Mouse (Mus musculus): ENCODE measurements around the gene Tmem136. TPM values are rescaled to one million over a fixed set of nuclear protein-coding genes. Genes with fewer than 3 reads are reported as not detected.

Tmem136 gene
- polyA plus RNA-seq (2015; fragmentation: Nextera tagmentation; extraction: Ambion mirVana): 9.3 and 10.6 TPM in 2 replicates

DNA sequence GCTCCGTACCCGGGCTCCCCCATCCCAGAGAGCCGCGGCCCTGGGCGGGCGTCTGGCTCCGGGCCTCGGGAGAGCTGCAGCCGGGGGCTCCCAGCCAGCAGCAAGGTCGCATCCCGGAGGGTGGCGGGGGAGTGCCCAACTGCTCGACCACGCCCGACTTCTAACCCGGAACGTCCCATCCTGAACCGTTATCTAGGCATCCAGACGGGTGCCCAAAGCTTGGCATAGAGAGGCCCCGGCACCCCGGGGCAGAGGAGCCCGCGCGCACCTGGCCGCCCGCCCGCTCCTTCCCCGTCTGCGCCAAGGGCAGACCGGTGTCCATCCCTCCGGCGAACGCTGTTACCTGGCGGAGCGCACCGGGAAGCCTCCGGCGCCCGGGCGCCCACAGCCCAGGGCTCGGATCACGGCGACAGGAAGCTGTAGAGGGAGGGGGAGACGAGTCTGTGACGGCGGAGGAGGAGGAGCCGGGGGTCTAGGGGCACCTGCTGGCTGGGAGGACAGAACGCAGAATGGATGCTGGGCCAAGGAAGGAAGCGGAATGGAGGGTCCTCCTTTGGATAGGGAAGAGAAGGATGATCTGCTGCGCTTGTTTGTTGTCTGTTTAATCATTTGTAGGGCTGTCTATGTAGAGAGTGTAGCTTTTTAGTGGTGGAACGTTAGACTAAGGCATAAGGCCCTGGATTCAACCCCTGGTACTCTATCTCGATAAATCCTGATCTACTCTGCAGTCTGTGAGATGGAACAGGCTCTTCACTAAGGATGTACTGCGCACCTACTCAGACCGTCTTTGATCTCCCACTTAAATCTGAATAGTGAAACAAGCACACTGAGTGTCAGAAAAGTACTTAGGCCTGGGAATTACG, at the start of gene Tmem136:
TSS of gene Tmem136 (minus strand) at position 437 of the 863 bp plus-strand sequence.
- H3K9ac ChIP-seq (ENCODE audit: low read depth, low read length): peak within 1 kb of the TSS; percentile 73
- 4% methylated on average over 55 of the region's 55 CpGs for WGBS
- no peaks in the 10 kb centered on the region for H3K36me3 ChIP-seq (ENCODE audit: insufficient read depth, low read length)
- H3K27me3 ChIP-seq (ENCODE audit: insufficient read depth, low read length): no peaks in the 10 kb centered on the region
- H3K4me1 ChIP-seq (replicated peaks; ENCODE audit: insufficient read depth, low read length): peaks cover 3% of the 10 kb centered on the region; the same call in 1 of the 2 replicates
- H3K9me3 ChIP-seq (replicated peaks; ENCODE audit: low read length): no peaks in the 10 kb centered on the region
- DNase-seq (ENCODE audit: low spot score) (peak; percentile 83), ATAC-seq (replicated peaks; ENCODE audit: low FRiP score, low read depth) (peak; percentile 66; the same call in 1 of the 2 replicates)
- no peak; the same call in 1 of the 2 replicates for TF ChIP-seq CTCF (IDR thresholded peaks at IDR 0.05; ENCODE audit: low read depth)
- H3K27ac ChIP-seq: peak within 1 kb of the TSS; percentile 71
- peak within 1 kb of the TSS; percentile 85 for H3K4me2 ChIP-seq (ENCODE audit: low read length)
- H3K4me3 ChIP-seq (replicated peaks; ENCODE audit: low read depth, low read length): peak within 1 kb of the TSS; percentile 66

DNA sequence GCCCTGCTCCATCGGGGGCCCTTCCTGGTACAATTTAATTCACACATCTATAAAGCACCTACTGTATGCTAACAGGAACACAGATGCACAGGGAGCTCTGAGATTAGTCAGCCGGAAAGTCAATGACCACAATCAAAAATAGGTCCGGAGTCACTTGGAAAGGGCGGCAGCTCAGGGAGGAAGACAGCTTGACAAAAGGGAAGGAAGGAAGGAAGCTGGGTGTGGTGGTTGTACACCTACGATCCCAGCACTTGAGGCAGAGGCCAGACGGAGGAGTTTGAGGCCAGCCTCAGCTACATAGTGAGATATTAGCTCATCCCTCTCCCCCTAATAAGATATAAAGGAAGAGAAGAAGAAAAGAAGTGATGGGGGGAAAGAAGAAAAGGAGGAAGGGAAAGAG, 39.6 kb upstream of the Tmem136 start:
- no peaks in the 10 kb centered on the region for H3K36me3 ChIP-seq (ENCODE audit: insufficient read depth, low read length)
- no peaks in the 10 kb centered on the region for H3K9me3 ChIP-seq (replicated peaks; ENCODE audit: low read length)
- WGBS: 63% methylated on average over 6 of the region's 6 CpGs
- H3K27me3 ChIP-seq (ENCODE audit: insufficient read depth, low read length): no peaks in the 10 kb centered on the region
- H3K4me2 ChIP-seq (ENCODE audit: low read length): no peak overlapping the region
- no peak overlapping the region for H3K9ac ChIP-seq (ENCODE audit: low read depth, low read length)
- H3K4me1 ChIP-seq (replicated peaks; ENCODE audit: insufficient read depth, low read length): no peaks in the 10 kb centered on the region
- no peak overlapping the region for H3K4me3 ChIP-seq (replicated peaks; ENCODE audit: low read depth, low read length)
- ATAC-seq (replicated peaks; ENCODE audit: low FRiP score, low read depth) (no peak), DNase-seq (ENCODE audit: low spot score) (no peak)
- no peak overlapping the region for H3K27ac ChIP-seq
- TF ChIP-seq CTCF (IDR thresholded peaks at IDR 0.05; ENCODE audit: low read depth): no peak

DNA sequence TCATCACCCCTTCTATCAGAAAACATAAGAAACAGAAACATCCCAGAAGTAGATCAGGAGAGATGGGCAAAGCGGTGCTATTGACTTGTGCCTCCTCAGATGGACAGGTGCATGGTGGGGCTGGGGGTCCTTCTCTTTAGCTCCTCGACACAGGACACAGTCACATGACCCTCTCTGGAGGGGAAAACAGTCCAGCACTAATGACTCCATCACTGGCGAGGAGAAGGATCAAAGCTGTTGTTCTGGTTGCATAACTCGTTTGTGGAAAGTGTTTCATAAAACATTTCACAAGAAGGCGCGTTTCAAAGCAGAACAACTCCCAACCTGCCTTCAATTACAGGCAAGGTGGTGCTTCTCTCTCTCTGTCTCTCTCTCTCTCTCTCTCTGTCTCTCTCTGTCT, 35.4 kb upstream of the Tmem136 start:
- Histone ChIP-seq H3K4me1 (replicated peaks; ENCODE audit: insufficient read depth, low read length) (no peaks in the 10 kb centered on the region), H3K9me3 (replicated peaks; ENCODE audit: low read length) (no peaks in the 10 kb centered on the region), H3K27ac (no peak overlapping the region), H3K4me2 (ENCODE audit: low read length) (no peak overlapping the region), H3K36me3 (ENCODE audit: insufficient read depth, low read length) (no peaks in the 10 kb centered on the region), H3K4me3 (replicated peaks; ENCODE audit: low read depth, low read length) (no peak overlapping the region), H3K9ac (ENCODE audit: low read depth, low read length) (no peak overlapping the region), H3K27me3 (ENCODE audit: insufficient read depth, low read length) (no peaks in the 10 kb centered on the region)
- no peak for TF ChIP-seq CTCF (IDR thresholded peaks at IDR 0.05; ENCODE audit: low read depth)
- WGBS: 69% methylated on average over 6 of the region's 6 CpGs
- DNase-seq (ENCODE audit: low spot score) (no peak), ATAC-seq (replicated peaks; ENCODE audit: low FRiP score, low read depth) (no peak)

DNA sequence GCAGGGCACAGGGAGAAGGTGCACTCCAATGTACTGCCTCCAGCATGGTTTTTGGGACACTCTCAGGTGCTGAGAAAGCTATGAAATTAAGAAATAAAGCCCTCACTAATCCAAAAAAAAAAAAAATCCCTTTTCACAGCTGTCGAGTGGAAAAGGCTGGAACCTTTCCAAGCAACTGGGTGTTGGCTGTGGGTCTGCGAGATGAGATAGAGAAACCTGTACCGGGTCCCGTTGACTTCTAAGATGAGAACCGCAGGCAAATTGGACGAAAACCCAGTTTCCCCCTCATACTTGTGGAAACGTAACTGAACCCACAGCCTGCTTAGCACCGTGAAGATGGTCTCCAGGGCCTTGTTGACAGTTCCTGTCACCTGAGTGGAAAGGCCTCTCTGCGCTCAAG, 34.6 kb upstream of the Tmem136 start:
- WGBS: 65% methylated on average over 9 of the region's 9 CpGs
- Histone ChIP-seq H3K36me3 (ENCODE audit: insufficient read depth, low read length) (no peaks in the 10 kb centered on the region), H3K27ac (no peak overlapping the region), H3K9me3 (replicated peaks; ENCODE audit: low read length) (no peaks in the 10 kb centered on the region), H3K4me1 (replicated peaks; ENCODE audit: insufficient read depth, low read length) (no peaks in the 10 kb centered on the region), H3K4me3 (replicated peaks; ENCODE audit: low read depth, low read length) (no peak overlapping the region), H3K27me3 (ENCODE audit: insufficient read depth, low read length) (no peaks in the 10 kb centered on the region), H3K4me2 (ENCODE audit: low read length) (no peak overlapping the region), H3K9ac (ENCODE audit: low read depth, low read length) (no peak overlapping the region)
- no peak for ATAC-seq (replicated peaks; ENCODE audit: low FRiP score, low read depth)
- TF ChIP-seq CTCF (IDR thresholded peaks at IDR 0.05; ENCODE audit: low read depth): no peak
- no peak for DNase-seq (ENCODE audit: low spot score)

- Histone ChIP-seq H3K4me3 (replicated peaks; ENCODE audit: low read depth, low read length) (no peak overlapping the region), H3K4me2 (ENCODE audit: low read length) (no peak overlapping the region), H3K27ac (no peak overlapping the region), H3K27me3 (ENCODE audit: insufficient read depth, low read length) (no peaks in the 10 kb centered on the region), H3K4me1 (replicated peaks; ENCODE audit: insufficient read depth, low read length) (no peaks in the 10 kb centered on the region), H3K9ac (ENCODE audit: low read depth, low read length) (no peak overlapping the region), H3K36me3 (ENCODE audit: insufficient read depth, low read length) (no peaks in the 10 kb centered on the region), H3K9me3 (replicated peaks; ENCODE audit: low read length) (no peaks in the 10 kb centered on the region)
- 32% methylated on average over 10 of the region's 10 CpGs for WGBS
- TF ChIP-seq CTCF (IDR thresholded peaks at IDR 0.05; ENCODE audit: low read depth): no peak
- DNase-seq (ENCODE audit: low spot score) (no peak), ATAC-seq (replicated peaks; ENCODE audit: low FRiP score, low read depth) (no peak)
Measured at GRCm38 (mm10) chr9:43150075-43150474, 33.7 kb upstream of the Tmem136 start.

- Histone ChIP-seq H3K4me3 (replicated peaks; ENCODE audit: low read depth, low read length) (no peak overlapping the region), H3K27ac (no peak overlapping the region), H3K9ac (ENCODE audit: low read depth, low read length) (no peak overlapping the region), H3K36me3 (ENCODE audit: insufficient read depth, low read length) (no peaks in the 10 kb centered on the region), H3K27me3 (ENCODE audit: insufficient read depth, low read length) (no peaks in the 10 kb centered on the region), H3K9me3 (replicated peaks; ENCODE audit: low read length) (no peaks in the 10 kb centered on the region), H3K4me2 (ENCODE audit: low read length) (no peak overlapping the region), H3K4me1 (replicated peaks; ENCODE audit: insufficient read depth, low read length) (no peaks in the 10 kb centered on the region)
- no peak for TF ChIP-seq CTCF (IDR thresholded peaks at IDR 0.05; ENCODE audit: low read depth)
- ATAC-seq (replicated peaks; ENCODE audit: low FRiP score, low read depth) (no peak), DNase-seq (ENCODE audit: low spot score) (no peak)
- WGBS: 85% methylated on average over 3 of the region's 3 CpGs
Measured at GRCm38 (mm10) chr9:43149498-43149897, 33.1 kb upstream of the Tmem136 start.
